Mouse (Mus musculus) heart, adult 11 months (tissue): ENCODE measurements around the gene Id1.

ENCODE experiments used
- DNase-seq: peaks from one replicate; pipeline ENCODE4 v3.0.0; 2022

The Id1 gene

GRCm38 (mm10) chr2:152756474-152757393 is 20.7 kb downstream of the Id1 start:
- peak; percentile 92 for DNase-seq

GRCm38 (mm10) chr2:152757478-152757877 is 21.4 kb downstream of the Id1 start:
- DNase-seq: no peak

- DNase-seq: no peak
These were observed 22.3 kb downstream of the Id1 start for GRCm38 (mm10) chr2:152758351-152758750.

GRCm38 (mm10) chr2:152763310-152763709 is 27.3 kb downstream of the Id1 start:
- no peak for DNase-seq

GRCm38 (mm10) chr2:152764172-152765044 is 28.4 kb downstream of the Id1 start:
- peak; percentile 93 for DNase-seq

- no peak for DNase-seq
These were observed 29.1 kb downstream of the Id1 start for GRCm38 (mm10) chr2:152765045-152765674.

GRCm38 (mm10) chr2:152766387-152767123 is 30.5 kb downstream of the Id1 start:
- DNase-seq: peak; percentile 99

- peak; percentile 97 for DNase-seq
These were observed 31.7 kb downstream of the Id1 start for GRCm38 (mm10) chr2:152767618-152768271.

DNA sequence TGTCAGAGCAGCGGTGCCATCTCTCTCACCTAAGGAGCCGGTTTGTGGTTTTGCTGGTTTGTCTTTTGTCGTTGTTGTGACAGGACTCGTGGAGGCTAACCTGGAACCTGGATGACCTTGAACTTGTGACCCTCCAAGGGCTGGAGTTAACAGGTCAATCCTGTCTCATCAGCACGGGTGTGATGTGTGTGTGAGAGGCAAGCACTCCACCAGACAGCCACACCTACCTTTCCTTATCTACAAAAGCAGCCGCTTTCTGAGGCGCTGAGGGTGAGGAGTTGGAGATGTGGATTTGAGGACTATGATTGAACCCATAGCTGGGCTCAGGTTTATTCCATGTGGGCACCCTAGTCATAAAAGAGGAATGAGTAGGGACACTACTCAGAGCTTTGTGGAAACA is 33.6 kb downstream of the Id1 start:
- peak; percentile 73 for DNase-seq

- DNase-seq: peak; percentile 79
These were observed 35.5 kb downstream of the Id1 start for GRCm38 (mm10) chr2:152771571-152771970.

DNA sequence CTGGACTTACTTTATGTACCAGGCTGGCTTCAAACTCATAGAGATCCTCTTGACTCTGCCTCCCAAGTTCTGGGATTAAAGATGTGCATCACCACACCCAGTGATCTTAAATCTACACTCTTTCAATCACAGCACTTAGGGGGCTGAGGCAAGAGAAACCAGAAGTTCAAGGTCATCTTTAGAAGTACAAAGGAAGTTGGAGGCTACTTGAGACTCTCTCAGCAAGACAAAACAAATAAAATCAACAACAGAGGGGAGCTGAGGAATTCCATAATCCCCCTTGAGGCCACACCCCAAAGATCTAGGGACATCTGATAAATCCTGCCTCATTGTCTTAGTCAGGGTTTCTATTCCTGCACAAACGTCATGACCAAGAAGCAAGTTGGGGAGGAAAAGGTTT is 36.2 kb downstream of the Id1 start:
- peak; percentile 75 for DNase-seq

GRCm38 (mm10) chr2:152775357-152775756 is 39.3 kb downstream of the Id1 start:
- DNase-seq: no peak

GRCm38 (mm10) chr2:152776019-152776418 is 40.0 kb downstream of the Id1 start:
- no peak for DNase-seq

- DNase-seq: no peak
These were observed 40.4 kb downstream of the Id1 start for GRCm38 (mm10) chr2:152776435-152776834.

- DNase-seq: peak; percentile 81
These were observed 41.0 kb downstream of the Id1 start for GRCm38 (mm10) chr2:152777081-152777480.

DNA sequence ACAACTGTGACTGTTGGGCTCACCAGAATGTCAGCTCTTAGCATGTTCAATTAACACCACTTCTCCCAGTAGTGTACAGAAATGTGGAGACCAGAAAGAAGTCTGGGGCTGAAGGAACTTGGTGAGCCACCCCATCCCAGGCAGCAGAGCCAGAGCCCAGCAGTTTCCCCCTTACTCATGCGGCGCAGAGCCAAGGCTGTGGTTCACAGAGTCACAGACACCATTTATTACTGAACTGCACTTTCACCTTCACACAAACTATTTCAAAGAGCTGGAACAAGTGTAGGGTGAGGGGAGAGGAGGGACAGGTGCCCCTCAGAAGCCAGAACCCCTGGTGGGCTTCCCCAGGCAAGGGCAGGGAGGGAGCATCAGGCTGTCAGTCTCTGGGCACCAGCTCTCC is 44.4 kb downstream of the Id1 start:
- DNase-seq: peak; percentile 89

DNA sequence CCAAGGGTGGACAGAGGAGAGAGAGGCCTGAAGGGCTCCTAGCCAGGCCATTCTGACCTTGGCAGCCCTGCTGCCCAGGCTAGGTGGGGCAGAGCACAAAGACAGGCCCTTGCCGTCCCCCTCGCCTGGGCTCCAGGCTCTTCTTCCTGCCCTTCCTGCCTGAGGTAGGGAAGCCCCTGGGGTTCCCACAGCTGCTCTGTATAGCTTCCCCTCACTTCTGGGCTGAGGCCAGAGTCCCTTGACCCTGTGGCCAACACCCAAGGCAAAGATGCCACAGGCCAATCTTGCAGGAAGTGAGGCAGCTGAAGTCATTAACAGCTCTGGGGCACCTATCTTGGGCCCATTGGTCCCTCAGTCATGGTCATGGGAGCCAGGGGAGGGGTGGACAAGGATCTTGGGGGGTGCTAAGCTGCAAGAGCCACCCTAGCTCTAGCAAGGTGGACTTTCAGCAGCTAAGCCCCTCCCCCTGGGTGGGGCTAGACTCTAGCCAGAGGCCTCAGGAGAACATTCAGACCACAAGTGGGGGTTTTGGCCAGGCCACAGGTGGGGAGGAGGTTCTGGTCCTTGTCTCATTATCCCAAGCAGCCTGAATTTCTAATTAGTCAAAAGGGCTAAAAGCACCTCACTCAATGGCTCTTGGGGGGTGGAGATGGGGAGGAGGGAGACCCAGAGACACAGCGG is 45.1 kb downstream of the Id1 start:
- DNase-seq: peak; percentile 97

DNA sequence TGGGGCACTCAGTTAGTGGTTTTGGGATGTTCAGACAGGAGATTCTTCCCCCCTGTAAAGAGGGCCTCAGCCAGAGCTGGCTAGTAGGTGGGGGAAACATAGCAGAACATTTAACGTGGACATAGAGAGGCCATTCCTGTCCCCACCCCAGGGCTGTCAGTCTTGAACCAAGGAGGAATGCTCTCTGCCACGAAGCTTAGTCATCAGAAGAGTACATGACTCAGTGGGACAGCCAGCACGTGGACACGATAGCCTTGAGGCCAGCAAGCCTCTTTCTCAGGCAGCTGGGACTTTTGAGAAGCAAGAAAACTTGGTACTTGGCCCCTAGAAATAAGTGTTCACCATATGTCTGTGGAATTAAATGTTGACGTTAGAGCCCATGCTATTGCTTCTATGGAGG is 46.6 kb downstream of the Id1 start:
- DNase-seq: peak; percentile 90

DNA sequence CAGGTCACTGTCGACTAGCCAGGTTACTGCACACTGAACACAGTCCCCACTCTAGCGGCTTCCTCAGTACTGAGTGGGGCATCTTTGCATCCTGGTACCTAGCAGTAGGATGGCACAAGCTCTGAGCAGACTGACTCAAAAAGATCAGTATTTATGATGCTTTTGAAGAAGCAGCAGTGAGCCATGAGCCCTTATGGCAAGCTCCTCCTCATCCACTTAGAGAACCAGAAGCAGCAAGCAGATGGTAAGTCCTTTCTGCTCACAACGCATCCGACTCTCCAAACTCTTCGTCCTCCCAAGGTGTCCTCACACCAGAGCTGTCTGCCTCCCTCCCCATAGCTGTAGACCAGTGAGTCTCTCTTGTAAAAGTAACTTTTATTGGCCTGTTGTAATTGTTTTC is 47.2 kb downstream of the Id1 start:
- DNase-seq: no peak

- DNase-seq: peak; percentile 95
These were observed 48.6 kb downstream of the Id1 start for GRCm38 (mm10) chr2:152784640-152785039.
